Mouse (Mus musculus) right cerebral cortex, postnatal 10 days (tissue): ENCODE measurements around the gene Ccp110.

Experiments
- DNase-seq, 2 experiments: peaks; one replicate each; pipeline ENCODE4 v3.0.0; 2021; ENCODE audit warnings: low spot score in 2 of 2

Ccp110 gene

DNA sequence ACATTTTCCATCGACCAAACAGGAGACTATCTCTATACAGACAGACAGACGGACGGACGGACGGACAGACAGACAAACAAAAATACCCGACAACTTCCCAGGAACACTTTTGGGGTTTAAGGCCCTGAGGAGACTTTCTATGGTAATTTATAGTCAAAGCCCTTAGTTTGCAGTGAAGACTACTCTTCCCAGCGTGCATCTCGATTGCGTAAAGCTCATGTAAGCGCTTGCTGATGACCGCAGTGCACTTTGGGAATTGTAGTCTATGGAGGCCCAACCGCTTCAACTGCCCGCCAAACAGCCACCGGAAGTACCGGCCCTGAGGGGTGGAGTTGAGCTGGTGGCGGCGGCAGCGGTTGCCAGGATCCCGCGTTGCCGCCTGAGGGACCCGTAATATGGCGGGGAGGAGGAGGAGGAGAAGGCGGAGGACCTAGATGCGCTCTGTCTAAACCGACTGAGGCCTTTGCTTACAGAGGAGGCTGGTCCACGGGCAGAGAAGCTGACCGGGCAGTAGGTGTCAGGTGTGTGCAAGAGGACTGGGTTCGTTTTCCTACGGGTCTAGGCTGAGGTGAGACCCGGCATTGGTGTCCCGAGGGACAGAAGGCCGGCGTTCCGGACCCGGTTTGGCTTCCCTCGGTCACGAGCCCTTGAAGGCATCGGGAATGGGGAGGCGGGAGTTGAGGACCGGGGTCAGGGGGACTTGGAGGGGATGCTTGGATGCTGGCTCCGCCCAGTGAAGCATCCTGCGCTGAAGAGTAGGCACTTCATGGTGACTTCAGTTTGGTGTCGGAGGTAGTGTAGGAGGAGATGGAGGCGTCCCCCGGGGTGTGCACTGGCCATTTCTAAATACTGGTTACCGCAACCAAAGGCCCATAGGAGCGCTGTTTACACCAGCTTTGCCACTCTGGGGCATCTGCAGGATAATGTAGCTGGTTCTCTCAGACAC is at the start of gene Ccp110:
Ccp110 (plus strand) TSS at position 325 of the 946 bp plus-strand sequence.
- DNase-seq = peak; percentile 96 to 98

DNA sequence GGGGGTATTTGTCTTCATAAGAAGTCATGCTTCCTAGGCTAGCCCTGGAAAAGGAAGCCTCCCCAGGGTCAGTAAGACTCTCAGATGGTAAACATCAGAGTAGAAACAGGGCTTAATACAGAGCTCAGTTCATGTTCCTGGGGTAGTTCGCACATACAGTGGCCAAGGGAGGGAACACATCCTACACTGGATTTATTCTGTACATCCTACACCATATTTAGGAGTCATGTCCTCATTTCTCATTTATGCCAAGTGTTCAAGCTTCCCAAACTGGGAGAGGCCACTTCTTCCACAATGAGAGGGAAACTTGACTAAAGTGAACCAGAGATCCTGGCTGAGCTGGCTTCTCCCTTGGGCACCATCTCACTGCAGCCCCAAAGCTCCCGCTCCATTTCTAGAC is 44.6 kb upstream of the Ccp110 start:
- no peak for DNase-seq

GRCm38 (mm10) chr7:118670142-118670541 is 42.2 kb upstream of the Ccp110 start:
- no peak for DNase-seq

GRCm38 (mm10) chr7:118676826-118677225 is 35.5 kb upstream of the Ccp110 start:
- no peak for DNase-seq

DNA sequence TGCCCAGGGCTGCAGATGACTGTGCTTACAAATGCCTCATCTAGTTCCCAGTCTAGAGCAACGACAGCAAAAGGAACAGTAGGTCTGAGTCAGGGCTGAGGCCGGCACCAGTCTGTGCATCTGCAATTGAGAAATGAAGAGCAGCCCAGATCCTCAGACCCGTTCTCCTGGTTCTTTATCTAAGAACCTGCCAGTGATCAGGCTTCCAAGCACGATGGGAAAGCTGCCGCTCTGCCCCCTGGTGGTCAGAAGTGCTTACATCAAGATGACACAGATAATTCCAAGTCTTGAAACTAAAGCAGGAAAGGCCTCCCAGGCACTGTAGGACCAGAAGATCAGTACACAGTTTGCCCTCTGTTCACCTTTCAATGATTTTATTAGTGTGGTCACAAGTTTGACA is 24.2 kb upstream of the Ccp110 start:
- DNase-seq = peak; percentile 89 to 91

GRCm38 (mm10) chr7:118689088-118689487 is 23.3 kb upstream of the Ccp110 start:
- no peak for DNase-seq

DNA sequence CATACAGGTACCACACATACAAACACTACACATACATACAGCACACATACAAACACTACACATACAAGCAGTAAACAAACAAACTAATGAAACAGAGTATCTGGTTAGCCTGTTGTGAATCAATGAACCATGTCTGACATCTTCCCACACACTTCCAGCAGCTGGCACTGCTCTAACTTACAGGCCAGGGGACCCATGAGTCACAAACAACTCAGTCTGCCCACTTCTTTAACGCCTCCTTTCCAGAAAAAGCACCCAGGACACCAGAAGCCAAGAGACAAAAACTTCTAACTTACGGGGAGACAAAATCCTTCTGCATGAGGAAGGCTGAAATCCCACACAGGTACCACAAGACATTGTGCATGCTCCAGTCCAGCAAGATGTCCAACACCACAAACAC is 21.1 kb upstream of the Ccp110 start:
- DNase-seq = no peak

DNA sequence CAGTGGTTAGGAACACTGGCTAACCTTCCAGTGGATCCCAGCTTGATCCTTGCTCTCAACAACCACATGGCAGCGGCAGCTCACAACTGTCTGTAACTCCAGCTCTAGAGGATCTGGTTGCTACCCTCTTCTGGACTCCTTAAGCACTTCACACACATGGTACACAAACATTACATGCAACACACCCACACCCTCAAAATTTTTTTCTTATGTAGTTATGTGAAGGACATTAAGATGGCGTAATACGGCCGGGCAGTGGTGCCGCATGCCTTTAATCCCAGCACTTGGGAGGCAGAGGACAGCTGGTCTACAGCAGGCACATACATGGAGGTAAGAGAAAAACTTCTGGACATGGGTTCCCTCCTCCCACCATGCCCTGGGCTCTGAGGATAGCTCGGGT is 16.2 kb upstream of the Ccp110 start:
- no peak for DNase-seq

DNA sequence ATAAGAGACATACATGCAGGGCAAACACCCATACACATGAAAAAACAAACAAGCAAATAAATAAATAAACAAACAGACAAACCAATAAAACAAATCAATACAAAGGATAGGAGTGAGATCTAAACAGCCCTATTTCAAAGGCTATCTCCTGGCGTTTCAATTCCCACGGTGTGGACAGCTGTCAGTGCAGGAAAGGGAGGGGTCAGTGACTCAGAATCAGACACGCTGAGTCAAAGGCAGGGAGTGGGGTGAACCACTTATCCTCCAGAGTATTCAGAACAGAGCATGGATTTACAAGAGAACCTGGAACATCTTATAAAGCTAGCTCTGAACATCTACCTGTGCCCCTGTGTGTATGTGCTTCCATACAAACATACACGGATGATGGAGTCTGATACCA is 15.2 kb upstream of the Ccp110 start:
- DNase-seq = no peak

DNA sequence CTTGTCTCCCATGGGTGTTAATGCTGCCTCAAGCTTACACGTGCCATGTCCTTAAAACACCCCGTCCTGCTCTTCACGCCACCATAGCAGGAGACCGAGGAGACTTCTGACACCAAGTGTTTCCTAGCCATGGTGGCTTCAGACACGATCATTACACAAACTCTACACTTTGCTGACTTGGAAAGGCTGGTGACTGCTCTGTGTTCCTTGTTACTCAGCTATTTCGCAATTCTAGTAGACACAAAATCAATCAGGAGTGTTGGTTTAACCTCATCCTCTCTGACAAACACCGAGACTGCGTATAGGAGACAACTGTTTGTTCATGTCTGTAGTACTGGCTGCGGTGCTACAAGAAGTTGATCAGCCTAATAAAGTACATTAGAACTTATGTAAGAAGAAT is 13.5 kb upstream of the Ccp110 start:
- no peak for DNase-seq

DNA sequence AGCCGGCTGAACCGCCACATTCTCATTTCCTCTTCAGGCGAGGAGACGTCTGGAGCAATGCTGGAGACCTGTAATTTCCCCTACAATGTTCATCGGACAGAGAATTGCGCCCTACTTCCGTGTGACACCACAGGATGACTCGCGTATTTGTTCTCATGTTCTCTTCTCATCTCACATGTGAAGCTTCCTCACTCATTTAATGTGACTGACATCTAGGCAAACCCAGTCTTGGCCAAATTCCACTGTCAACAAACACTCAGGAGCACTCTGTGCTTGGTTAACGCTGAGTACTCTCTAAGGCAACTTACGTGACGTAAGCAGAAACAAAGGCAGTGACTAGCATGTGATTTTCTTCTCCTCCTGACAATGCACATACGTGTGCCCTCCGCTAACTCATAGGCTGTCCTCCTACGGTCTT is 9.2 kb upstream of the Ccp110 start:
- no peak for DNase-seq

GRCm38 (mm10) chr7:118704001-118704850 is 8.1 kb upstream of the Ccp110 start:
- no peak for DNase-seq

DNA sequence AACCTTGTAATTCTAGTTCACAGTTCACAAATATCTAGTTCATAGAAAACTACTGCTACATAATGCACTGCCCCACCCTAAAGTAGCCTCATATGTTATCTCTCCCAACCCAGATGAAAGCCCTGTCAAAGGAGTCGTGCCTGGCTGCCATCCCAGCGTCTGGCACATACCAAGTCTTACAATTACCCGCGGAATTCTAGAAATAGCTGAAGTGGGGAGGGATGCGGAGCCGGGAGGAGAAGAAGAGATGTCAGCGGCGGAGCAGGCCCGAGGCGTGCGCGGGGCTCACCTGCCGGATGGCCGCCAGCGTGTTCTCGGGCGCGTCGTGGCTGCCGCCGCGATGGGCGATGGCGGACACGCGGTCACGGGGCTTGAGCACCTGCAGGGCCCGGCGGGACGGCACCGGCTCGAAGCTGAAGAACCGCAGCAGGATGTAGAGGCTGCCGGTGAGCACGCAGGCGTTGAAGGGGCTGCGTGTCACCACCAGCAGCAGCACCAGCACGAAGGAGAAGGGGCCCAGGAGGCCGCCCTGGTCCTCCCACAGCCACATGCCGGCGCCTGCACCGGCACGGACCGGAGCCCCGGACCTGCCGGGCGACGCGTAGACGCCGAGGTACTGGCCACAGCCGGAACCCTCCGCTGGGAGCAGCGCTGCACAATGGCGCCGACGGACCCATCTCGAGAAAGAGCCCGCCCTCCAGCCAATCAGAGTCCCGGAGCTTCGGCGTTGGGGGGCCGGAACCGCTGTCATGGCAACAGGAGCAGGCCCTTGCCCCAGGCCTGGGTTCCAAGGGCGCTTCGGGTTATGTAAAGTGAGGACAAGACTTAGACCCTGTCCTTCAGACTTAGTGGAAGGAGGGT is 7.0 kb upstream of the Ccp110 start, which contains the start of gene Gde1:
Gde1 (minus strand) TSS at position 678 of the 861 bp plus-strand sequence.
- DNase-seq = peak; percentile 96 to 97

GRCm38 (mm10) chr7:118706051-118706450 is 6.3 kb upstream of the Ccp110 start:
- no peak for DNase-seq

DNA sequence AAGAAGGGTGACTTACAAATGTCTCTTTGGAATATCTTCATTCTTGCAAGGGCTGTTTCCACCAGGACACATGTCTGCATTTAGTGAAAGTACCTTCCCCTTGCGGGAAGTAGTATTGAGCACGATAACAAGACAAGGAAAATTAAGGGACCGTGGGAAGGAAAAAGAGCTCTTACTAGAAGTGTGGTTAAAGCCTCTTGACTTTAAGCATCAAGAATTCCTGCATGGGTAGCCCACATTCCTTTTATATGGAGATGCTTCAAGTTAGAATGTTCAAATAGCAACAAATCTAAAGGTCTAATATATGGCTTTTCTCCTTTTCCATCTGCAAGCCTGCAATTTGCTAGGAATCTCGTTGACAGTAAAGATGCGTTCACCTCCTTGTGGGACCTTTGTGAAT is 5.9 kb upstream of the Ccp110 start:
- no peak for DNase-seq

- no peak for DNase-seq
These were observed 5.1 kb upstream of the Ccp110 start for GRCm38 (mm10) chr7:118707216-118707615.

GRCm38 (mm10) chr7:118708002-118708401 is 4.3 kb upstream of the Ccp110 start:
- peak in 1 of 2 experiments; percentile 41 for DNase-seq

GRCm38 (mm10) chr7:118710776-118711175 is 1.6 kb upstream of the Ccp110 start:
- no peak for DNase-seq

- DNase-seq = no peak
These were observed 2.5 kb downstream of the Ccp110 start for GRCm38 (mm10) chr7:118714873-118715272.

GRCm38 (mm10) chr7:118718066-118718465 is 5.7 kb downstream of the Ccp110 start:
- no peak for DNase-seq

DNA sequence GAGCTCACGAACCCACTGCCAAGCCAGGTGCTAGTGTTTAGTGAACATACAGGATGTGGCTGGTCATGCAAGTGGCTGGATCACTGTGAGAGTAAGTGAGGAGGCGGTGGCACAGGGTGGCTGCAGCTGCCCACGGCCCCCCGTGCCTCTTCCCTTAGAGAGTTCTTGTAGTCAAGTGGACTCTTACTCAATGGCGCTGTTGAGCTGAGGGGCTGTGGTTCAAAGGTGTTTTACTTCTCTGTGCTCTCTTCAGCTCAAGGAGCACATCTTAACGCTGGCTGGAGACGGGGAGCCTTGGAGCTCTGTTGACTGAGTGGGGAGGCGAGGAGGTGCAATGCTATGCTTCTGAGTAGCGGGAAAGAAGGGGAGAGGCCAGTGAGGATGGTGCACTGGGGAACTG is 11.6 kb downstream of the Ccp110 start:
- no peak for DNase-seq

GRCm38 (mm10) chr7:118725459-118725858 is 13.1 kb downstream of the Ccp110 start:
- DNase-seq = no peak
